Mouse (Mus musculus) common myeloid progenitor, adult 5-6 weeks (primary cell): ENCODE results near the gene Sorcs2. TPM values are rescaled to one million over a fixed set of nuclear protein-coding genes. Genes with fewer than 3 reads are reported as not detected.
A peak's percentile ranks its signal among the peaks of the same experiment; 100 is the strongest.

ENCODE experiments used
- ATAC-seq: replicated peaks from 2 replicates; pipeline ENCODE4 v1.8.0; 2016; ENCODE audit warnings: low read depth, mild to moderate bottlenecking, moderate TSS enrichment, inconsistent platforms; ENCODE audit not compliant: poor library complexity, severe bottlenecking
- total RNA-seq: library from RNA; stranded (forward); fragments of 200-1000, 187-1606 nt; gene quantifications from 2 replicates; pipeline ENCODE4 v1.2.3, GENCODE M21; 2017

Sorcs2 gene
- not detected in 2 replicates for total RNA-seq

DNA sequence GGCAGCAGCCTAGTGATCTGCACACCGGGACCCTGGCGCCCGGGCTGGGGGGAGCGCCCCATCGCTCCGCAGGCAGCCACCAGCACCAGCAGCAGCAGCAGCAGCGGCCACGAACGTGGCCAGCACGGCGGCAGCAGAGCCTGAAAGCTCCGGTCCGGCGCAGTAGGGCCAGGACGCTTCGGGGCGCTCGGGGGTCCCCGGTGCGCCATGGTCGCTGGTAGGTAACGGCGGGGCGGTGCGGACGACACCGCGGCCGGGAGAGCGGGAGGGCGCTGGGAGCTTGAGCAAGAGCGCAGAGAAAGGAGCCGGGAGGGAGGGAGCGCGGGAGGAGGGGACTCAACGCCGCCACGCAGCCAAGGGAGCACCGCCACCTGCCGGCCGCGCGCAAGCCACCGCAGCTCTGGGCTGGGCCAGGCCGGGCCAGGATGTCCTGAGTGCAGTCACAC lies at the start of gene Sorcs2:
Gene Sorcs2, minus strand, starts transcription at position 303 of the 446 bp plus-strand sequence.
- peak; percentile 79 for ATAC-seq

DNA sequence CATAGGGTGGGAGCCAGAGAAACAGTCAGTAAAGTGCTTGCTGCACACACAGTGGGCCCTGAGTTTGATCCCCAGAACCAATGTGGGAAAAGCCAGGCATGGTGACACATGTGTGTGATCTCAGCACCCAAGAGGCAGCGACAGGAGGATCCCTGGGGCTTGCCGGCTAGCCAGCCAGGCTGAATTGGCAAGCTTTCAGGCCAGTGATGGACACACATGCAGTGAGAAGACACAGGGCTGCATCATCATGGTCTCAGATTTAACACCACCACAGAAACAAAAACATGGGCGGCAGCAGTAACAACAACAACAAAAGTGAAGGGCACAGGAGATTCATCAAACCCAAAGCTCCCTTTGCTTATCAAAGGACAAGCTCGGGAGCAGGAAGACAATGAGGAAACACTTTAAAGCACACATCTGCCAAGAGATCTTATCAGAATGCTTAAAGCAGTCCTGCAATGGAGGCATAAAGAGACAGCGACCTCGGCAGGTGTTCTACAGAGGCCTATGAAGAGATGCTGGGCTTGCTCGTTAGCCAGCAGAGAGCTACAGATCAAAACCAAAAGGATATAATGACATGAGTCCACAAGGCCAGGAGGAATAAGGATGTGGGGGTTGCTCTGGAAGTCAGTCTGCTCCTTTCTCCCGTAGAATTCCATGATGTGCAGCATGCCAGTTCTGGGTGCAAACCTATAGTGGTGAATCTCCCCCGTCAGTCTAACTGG lies 48.4 kb upstream of the Sorcs2 start:
- no peak for ATAC-seq

DNA sequence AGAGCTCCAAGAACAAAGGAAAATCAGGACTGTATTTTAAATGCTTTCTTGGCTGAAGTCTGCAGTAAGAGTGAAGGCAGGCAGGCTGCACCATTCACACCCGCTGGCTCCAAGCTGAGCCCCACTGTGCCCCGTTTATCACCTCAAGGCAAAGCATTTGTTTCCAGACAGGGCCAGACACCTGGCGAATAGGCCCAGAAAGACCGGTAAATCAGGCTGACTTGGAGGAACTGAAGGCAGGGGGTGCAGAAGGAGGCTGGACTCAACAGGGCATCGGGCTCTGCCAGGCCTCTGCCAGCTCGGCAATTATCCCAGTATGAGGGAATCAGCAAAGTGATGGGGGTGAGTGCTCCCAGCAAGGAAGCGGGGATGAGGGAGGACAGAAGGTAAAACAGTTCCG lies 47.1 kb upstream of the Sorcs2 start:
- ATAC-seq: no peak

DNA sequence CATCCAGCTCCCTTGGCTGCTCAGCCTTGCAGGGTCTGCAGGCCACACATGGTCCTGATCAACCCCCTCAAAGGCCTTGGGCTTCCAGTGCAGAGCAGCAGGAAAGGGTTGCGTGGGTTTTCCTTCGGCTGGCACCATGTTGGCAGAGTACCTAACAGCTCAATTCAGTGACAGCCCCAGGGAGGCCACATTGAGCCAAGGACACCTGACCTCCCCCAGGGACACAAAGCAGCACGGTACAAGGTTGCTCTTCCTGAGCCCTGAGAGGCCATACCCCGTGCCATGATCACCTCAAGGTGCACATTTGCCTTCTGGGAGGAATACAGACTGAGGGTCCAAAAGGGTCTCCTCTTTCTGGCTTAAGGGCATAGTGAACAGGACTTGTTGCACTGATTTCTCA lies 46.7 kb upstream of the Sorcs2 start:
- no peak for ATAC-seq

DNA sequence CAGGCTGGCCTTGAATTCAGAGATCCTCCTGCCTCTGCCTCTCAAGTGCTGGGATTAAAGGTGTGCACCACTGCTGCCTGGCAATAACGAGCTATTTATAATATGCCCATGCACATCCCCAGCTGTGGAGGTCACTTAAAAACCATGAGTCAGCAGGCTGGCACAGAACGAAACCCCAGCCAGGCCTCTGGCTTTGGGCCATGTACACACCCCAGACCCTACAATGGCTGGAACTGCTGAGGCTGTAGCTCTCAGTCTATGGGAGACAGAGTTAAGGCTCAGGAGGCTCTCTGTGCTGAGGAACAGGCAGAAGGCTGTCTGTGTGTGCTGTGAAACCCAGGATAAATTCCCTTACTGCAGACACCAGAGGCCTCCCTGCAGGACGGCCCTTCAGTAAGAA lies 42.8 kb upstream of the Sorcs2 start:
- ATAC-seq: no peak

DNA sequence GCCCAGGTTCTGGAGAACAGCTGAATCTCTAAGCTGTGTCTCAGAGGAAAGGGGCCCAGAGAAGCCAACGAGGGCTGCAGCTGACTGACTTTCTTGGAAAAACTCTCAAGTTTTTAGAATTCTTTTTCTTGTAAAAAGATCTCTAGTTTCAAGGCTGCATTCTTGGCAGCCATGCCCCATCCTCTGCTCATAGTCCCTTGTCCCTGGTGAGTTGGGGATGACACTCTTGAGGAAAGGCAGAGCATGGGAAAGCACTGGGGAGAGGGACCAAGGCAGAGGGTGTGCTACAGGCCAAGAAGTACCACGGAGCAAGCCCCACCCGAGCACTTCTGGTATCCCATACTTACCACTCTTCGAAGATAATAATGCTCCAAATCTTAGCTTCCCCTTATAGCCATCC lies 38.9 kb upstream of the Sorcs2 start:
- ATAC-seq: no peak

DNA sequence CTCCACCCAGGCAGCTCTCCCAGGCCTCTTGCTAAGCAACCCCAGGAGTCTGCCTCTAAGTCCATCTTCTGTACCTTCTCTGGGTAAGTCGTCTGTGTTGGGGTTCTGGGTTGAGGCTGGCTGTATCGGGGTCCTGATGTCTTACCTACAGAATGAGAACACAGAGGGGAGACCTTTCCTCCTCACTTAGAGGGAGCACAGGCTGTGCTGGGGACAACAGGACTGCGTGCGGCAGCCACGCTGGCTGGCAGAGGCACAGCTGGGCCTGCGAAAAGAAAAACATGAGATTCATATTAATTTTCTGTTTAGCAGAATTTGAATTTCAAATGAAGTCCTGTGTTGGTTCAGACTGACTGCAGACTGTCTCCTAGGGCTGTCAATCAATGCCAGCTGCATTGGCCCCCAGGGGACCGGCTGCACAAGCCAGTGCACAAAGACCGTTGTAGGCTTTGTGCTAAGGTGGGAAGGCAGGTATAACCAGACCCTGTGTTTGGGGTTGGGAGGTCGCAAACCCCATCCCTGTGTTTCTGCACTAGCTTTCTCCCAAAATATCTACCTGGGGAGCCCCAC lies 36.5 kb upstream of the Sorcs2 start:
- no peak for ATAC-seq

DNA sequence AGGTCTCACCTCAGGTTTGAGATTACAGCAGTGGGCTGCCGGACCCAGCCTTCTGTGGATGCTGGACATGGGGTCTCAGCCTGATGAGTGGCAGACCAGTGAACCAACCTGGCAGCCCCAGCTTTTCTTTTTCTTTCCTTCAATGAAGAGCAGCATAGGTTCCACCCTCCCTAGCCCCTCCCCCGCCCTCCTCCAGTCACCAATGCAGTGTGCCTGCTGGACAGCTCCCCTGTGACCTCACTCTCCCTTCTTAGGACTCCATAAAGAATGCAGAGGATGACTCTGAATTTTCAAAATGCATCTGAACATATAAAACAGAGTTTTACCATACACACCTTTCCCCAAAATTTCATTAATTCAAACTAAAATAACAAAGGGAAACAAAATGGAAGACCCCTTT lies 33.8 kb upstream of the Sorcs2 start:
- ATAC-seq: no peak

DNA sequence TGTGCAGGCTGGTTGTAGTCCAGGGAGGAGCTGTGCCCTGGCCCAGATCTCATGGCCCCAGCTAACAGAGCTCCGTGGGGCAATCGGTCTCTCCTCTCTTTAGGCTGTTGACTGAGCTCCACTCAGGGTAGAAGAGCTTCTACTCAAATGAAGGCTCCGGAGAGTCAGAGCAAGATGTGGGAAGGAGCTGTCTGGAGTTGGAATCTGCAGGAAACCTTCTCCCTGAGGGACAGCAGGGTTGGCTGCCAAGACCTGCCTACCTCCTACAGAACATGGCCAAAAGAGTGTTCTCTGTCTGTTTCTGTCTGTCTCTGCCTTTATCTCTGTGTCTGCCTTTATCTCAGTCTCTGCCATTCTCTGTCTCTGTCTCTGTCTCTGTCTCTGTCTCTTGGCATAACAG lies 31.6 kb upstream of the Sorcs2 start:
- no peak for ATAC-seq

DNA sequence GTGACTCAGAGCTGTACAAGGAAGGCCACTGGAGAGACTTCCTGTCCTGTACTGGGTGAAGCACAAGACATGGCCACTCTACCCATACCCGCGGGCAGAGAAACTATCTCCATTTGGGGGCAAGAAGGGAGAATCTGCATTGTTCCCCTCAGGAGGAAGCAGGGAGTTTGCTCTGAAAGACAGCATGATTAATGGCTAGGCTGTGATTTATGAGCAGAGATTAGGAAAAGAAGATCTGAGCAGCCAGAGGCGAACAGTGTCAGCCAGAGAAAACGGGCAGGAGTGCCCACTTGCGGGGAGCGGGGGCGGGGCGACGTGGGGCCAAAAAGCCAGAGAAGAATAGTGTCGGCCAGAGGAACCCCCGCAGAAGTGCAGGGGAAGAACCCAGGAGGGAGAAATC lies 29.9 kb upstream of the Sorcs2 start:
- ATAC-seq: no peak

DNA sequence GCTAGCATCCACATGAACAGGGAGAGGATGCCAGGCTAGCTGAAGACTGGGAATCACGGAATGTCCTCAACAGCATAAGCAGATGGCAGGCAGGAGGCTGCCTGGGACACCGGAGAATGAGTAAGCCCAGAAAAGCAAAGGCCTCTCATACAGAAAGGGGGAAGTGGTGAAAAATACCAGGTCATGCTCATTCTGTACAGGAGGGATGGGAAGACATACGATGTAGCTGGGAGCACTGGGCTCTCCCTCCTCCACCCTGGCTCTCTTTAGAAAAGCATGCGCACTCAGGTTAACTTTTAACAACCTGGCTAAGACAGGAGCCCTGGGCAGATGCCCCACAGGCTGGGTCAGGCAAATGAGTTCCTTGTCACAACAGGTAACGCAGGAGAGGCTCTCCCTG lies 28.5 kb upstream of the Sorcs2 start:
- peak; percentile 62 for ATAC-seq

DNA sequence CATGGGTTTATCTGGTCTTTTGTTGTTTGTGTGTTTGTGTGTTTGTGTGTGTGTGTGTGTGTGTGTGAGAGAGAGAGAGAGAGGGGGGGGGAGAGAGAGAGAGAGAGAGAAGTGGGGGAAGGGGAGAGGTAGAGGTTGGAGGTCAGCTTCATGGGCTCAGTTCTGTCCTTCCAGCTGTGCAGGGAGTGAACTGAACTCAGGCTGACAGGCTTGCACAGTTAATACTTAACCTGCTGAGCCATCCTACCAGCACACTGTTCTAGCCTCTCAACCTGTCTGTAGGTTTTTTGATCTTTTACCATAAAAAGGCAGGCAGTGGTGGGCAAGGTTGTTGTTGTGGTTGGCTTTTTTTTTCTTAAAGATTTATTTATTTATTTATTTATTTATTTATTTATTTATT lies 26.7 kb upstream of the Sorcs2 start:
- ATAC-seq: no peak

DNA sequence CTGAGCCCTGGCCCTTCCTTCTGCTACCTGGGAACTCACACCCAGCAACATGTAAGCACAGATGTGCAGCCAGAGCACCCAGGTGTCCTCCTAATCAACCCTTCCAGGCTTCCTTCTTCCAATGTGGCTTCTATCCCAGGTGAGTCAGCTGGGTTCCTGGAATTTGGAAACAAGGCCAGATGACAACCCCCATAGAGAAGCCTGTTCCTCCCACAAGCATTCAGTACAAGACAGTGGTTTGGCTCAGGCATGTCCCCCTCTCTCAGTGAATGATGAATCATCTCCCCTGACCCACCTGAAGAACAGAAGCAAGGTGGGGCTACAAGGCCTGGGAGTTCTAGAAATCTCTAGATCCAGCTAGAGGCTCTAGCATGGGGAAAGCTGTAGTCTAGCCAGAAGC lies 24.8 kb upstream of the Sorcs2 start:
- no peak for ATAC-seq

DNA sequence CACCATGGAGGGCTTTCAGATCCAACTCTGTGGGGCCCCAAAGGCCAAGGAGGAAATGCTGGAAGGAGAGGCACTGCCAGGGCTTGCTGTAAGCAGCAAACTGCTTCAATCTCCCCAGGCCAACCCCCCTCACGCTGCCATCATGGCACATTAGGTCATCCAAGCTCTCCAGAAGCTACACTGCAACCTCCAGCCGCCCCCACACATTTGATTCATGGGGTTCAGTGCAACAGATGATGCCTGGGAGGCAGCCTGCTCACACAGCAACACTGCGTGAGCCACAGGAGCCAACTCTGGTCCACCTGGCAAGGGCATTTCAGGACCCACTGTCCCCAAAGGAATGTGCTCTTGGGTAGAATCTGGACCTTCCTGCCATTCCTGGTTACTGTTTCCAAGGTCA lies 21.9 kb upstream of the Sorcs2 start:
- ATAC-seq: no peak

DNA sequence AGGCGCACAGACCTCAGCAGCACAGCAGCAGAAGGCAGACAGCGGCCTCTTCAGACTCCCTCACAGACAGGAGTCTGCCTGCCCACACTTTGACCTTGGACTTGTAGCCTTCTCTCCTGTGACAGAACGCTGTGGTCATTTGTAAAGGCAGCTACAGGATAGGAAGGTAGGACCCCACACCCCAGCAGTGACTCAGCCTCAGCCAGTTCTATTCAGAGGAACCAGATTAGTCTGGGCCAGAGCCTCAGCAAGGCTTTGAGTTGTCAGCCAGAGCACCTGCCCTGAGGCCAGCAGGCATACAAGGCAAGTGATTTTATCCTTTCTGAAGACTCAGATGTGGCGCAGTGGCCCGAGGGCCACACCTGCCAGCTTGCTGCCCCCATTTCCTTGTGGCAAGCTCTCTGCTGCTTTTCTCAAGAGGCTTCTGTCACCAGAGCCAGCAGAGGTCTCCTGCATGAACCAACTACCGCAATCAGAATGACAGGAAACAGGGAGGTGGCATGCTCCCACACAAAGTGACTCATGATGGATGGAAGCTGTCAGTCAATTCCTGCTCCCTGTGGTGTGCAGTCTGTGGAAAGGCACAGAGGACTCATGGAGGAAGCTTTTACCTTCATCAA lies 16.9 kb upstream of the Sorcs2 start:
- no peak for ATAC-seq

DNA sequence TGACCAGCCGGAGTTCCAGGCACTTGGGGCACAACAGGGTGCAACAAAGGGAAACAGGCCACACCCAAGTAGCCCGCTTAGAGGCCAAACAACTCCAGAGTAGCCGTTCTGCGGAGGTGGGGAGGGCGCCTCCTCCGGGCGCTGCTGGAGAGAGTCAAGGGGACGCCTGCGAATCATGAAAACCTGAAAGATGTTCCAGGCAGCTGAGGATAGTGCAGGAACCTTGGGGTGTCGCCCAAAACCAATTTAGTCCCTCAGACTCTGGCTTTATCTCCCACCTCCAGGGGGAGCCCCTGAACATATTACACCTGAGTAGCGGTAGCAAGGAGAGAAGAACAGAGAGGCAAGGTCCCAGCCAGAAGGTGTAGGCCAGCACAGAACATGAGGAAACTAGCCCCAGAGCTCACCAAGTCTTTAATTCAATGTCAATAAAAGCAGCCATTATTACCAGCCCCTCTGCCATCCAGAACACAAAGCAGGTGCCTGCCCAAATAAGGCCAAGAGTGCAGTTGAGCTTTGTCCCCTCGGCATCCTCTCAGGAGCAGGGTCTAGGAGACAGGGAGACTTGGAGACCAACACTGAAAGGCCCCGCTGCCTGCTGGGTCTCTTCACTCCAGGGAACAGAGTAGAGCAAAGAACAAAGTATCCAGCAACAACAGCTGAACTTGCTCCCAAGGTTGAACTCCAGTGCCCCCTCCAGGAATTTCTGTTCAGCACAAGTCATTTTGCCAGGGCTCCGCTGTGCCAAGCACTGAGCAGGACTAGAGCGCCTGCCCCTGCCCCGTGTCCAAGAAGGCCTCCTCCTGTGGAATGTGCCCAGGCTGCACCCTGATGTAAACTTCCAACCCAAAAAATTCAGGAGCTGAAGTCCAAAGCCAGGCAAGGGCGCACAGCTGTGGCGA lies 775 bp upstream of the Sorcs2 start:
- peak; percentile 53 for ATAC-seq

DNA sequence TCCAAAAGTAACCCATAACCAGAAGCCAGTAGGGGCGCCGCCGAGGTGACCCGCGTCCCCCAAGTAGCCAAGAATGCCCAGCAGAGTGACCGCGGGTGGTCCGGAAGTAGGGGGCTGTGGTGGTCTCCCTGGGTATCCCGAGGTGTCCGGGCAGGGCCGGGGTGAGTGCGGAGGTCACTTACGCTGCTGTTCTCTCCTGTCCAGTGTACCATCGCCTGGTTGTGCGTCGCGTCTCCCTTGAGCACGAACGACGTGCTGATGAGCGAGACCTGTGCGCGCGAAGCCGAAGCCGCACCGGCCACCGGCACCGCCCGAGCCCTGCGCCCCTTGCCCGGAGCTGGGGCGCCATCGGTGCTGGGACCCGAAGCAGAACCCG lies 567 bp downstream of the Sorcs2 start:
- no peak for ATAC-seq

DNA sequence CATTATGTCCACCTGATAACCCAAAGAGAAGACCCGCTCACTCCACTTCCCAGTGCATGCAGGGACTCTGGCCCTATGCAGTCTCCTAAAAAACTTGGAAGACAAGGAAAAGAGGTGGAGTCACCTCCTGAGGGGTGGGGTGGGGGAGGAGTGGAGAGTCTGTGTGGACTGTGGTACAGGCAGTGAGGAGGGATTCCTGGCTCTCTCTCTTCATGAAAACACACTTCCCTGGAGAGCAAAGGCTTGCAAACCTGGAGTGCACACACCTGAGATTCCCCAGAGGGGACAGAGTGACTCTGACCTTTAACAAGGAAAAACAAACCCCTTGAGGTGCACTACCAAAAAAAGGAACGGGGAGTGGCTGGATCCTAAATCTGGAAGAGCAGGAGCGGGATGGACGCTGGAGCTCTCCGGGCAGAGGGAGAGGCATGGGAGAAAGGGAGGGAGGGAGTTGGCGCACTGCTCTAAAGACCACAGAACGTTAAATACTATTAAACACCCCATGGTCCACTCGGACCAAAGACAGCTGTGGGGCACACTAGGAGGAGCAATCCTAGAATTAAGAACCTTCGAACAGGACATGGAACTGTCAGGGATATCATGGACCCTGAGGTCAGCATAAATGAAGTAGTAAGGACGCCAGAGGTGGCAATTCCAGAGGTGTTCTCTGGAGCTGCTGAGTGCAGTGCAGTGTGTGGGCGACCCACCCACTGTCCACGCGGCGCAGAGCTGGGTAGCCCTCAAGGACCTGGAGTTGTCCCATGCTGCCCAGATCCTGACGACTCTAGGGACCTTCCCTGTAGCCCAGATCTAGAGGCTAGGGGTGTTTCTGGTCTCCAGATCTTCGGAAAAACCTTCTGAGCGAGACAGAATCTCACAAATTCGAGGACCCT lies 1.2 kb downstream of the Sorcs2 start:
- no peak for ATAC-seq

DNA sequence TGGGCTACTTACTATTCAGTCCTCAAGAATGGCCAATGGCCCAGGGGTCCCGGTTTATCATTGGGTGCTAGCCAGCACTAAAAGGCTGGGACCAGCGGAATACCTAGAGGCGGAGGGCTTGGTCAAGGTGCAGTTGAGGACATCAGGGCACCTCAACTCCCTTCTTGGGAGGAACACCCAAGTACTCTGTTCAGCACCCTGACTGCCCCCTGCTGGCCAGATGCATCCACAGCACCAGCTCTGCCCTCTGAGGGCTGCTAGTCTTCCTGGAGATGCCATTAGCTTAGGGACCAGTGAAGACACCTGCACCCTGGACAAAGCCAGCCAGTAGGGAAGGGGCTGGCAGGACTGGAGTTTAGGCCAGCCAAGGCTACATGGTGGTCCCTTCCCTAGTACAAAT lies 1.9 kb downstream of the Sorcs2 start:
- ATAC-seq: peak; percentile 52
